Mouse (Mus musculus) telencephalon, adult 2 months (tissue): ENCODE data around the gene Vmn2r63.
"Not testable (repeated sequence)": the region's sequence is repeated elsewhere in the genome, so short reads cannot be mapped to it uniquely, and the experiment has no call there.

Experiments used
- DNase-seq: peaks from one replicate; pipeline ENCODE4 v3.0.0-alpha.2; 2011; ENCODE audit warnings: low read depth, low spot score

Vmn2r63 gene

GRCm38 (mm10) chr7:42933722-42934121, at the start of gene Vmn2r63:
Gene Vmn2r63, minus strand, starts transcription at chr7:42933822.
- not testable (repeated sequence) for DNase-seq

DNA sequence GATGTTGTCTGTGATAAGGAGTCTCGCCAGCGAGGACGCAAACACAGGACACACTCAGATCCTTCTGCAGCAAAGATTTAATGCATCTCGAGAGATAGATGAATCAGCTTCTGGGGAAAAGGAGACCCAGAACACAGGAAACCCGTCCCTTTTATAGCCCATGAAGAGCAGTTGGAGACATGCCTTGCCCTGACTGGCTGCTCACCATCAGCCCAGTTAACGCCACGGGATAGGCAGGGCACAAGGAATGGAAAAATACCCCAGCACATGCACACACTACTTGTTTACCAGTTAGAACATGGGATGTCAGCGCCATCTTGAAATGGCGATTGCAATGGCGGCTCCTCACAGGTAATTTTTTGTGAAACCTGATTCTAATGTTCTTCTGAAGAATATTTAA, 47.1 kb upstream of the Vmn2r63 start:
- DNase-seq = no peak

DNA sequence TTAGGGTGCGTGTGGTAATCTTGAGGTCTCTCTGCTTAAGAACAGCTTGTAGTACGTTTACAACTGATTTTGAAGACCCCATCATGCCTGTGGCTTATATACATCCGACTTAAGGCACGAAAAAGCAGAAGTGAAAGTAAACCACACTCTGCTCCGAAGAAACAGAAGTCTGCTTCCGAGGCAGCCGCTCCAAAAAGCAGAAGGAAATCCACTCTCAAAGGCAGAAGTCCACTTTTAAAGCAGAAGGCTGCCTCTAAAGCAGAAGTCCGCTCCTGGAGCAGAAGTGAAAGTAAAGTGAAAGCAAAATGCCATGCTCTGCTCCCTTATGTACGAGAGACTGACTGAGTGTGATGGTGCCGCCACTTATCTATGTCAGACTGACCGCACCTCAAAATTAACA, 46.5 kb upstream of the Vmn2r63 start:
- DNase-seq = no peak

- DNase-seq = no peak
These were observed 31.6 kb upstream of the Vmn2r63 start for GRCm38 (mm10) chr7:42965246-42965645.

DNA sequence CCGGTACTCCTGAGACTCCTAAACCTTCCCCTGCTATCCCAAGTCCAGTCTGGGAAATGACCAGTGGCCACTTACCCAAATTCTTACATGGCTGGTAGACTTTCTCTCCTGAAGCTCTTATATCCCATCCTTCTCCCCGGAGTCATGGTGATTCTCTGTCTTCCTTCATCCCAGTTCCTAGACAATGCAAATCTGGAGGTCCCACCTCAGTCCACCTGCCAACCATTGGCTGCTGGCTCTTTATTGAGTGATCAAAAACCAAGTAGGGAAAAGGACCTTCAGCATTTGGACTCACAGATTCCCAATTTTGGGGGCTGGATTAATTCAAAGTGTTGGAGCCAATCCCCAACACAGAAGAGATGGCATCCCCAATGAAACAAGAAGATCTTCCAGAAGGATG, 35.6 kb downstream of the Vmn2r63 start:
- DNase-seq = not testable (repeated sequence)

- DNase-seq = no peak
These were observed 55.5 kb downstream of the Vmn2r63 start for GRCm38 (mm10) chr7:42878090-42878489.

DNA sequence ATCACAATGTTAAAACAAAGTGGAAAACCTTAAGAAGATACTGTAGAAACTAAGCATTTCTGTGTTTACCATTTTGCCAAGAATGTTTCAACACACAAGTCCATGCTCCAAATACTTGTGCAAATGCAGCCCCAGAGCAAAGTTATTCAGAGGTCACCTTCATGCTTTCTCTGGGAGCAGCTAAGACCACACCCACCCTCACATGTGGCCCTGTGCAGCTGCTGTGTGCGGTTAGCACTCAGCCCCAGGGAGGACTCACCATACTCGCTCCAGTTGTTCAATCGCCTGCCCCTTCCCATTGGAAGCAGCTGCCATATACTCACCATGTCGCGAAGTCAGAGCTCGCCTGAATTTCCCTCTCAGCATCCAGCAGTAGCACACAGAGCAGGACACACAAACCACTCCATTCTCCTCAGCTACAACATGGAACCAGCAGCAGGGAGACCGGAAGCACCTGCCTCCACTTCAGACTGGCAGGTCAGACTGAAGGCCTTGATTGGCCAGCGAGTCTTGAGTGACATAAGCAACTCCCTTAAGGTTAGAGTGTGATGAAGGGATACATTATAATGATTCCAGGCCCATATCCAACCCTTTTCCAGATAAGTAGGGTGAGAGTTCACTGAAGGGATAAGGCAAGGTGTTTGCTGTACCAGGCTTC, 66.7 kb downstream of the Vmn2r63 start, which contains the start of gene Gm2381:
Gm2381 (minus strand) TSS at position 434 of the 658 bp plus-strand sequence.
- not testable (repeated sequence) for DNase-seq
